Mouse (Mus musculus): ENCODE data around the gene Tmem150b. TPM values are rescaled to one million over a fixed set of nuclear protein-coding genes. Genes with fewer than 3 reads are reported as not detected.
A peak's percentile ranks its signal among the peaks of the same experiment; 100 is the strongest.

Tmem150b gene
- polyA plus RNA-seq, 1 experiment from 2014 or later: 20.7 TPM

DNA sequence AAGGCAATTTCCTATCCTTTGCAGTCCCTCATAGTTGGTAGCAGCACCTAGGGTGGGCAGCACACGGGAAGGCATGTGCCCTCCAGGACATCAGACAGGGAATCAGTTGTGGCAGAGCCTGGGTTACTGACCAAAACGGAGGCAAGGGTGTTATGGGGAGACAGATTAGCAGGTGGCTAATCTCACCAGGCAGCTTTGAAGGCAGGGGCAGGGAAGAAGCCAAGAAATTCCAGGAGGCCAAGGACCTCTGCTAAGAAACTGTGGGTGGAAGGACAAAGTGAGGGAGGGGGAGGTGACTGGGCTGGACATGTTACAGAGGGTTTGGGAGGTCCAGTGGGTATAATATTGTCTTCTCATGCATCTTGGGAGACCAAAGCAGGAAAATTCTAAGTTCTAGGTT is 18.3 kb upstream of the Tmem150b start:
- Histone ChIP-seq H3K27ac (ENCODE audit: low read depth, low read length) (no peak overlapping the region), H3K4me2 (replicated peaks; ENCODE audit: low read depth) (no peak overlapping the region), H3K4me3 (ENCODE audit: low read depth, low read length) (no peak overlapping the region), H3K9ac (ENCODE audit: low read depth, low read length) (no peak overlapping the region), H3K4me1 (replicated peaks; ENCODE audit: control insufficient read depth, insufficient read depth, low read length) (0 out of 2 replicates have a peak, but pooled peaks cover 7% of the 10 kb centered on the region), H3K36me3 (ENCODE audit: control insufficient read depth, insufficient read depth) (peaks cover 36% of the 10 kb centered on the region), H3K9me3 (ENCODE audit: control insufficient read depth) (no peaks in the 10 kb centered on the region), H3K27me3 (replicated peaks; ENCODE audit: control insufficient read depth, insufficient read depth, low read length) (no peaks in the 10 kb centered on the region)
- TF ChIP-seq CTCF (IDR thresholded peaks at IDR 0.05; ENCODE audit: low read depth): no peak
- WGBS: 69% methylated on average over 2 of the region's 2 CpGs
- no peak for ATAC-seq

- Histone ChIP-seq H3K27me3 (replicated peaks; ENCODE audit: control insufficient read depth, insufficient read depth, low read length) (no peaks in the 10 kb centered on the region), H3K36me3 (ENCODE audit: control insufficient read depth, insufficient read depth) (peaks cover 36% of the 10 kb centered on the region), H3K4me2 (replicated peaks; ENCODE audit: low read depth) (no peak overlapping the region), H3K27ac (ENCODE audit: low read depth, low read length) (no peak overlapping the region), H3K4me1 (replicated peaks; ENCODE audit: control insufficient read depth, insufficient read depth, low read length) (0 out of 2 replicates have a peak, but pooled peaks cover 7% of the 10 kb centered on the region), H3K4me3 (ENCODE audit: low read depth, low read length) (no peak overlapping the region), H3K9me3 (ENCODE audit: control insufficient read depth) (no peaks in the 10 kb centered on the region), H3K9ac (ENCODE audit: low read depth, low read length) (no peak overlapping the region)
- WGBS: 84% methylated on average over 6 of the region's 6 CpGs
- no peak for TF ChIP-seq CTCF (IDR thresholded peaks at IDR 0.05; ENCODE audit: low read depth)
- ATAC-seq: no peak
These were observed 17.4 kb upstream of the Tmem150b start for GRCm38 (mm10) chr7:4742482-4742819.

DNA sequence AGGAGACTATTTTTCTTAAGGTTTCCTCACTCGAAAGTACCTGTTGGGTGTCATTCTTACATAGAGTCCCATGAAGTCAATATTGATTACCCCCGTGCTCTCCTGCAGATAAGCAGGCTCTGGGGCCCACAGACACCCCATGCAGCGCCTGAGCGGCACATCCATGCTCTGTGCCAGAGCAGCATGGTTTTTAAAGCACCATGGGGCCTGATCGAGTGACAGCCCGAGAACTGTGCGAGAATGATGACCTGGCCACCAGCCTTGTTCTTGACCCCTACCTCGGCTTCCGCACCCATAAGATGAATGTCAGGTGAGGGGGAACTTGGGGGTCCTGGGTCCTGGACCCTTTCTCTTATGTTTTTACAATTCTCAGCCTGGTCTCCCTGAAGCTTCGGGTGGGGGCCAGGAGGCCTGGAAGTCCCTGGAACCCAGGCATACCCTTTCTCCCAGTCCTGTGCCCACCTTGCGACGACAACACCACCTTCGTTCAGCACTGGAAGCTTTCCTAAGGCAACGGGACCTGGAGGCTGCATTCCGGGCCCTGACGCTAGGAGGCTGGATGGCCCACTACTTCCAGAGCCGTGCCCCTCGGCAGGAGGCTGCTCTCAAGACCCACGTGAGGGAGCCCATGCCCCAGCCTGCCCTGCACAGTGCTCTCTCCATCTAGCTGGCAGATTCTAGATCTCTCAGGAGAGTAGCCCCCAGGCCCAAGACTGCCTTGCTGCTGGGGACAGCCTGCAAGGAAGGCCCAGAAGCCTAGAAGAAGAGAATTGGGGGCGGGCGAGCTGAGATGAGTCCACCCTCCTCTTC is 16.8 kb upstream of the Tmem150b start:
- Histone ChIP-seq H3K4me2 (replicated peaks; ENCODE audit: low read depth) (peak overlapping the region; percentile 65), H3K9me3 (ENCODE audit: control insufficient read depth) (no peaks in the 10 kb centered on the region), H3K9ac (ENCODE audit: low read depth, low read length) (no peak overlapping the region), H3K4me3 (ENCODE audit: low read depth, low read length) (no peak overlapping the region; the same call in 1 of the 2 replicates), H3K36me3 (ENCODE audit: control insufficient read depth, insufficient read depth) (peaks cover 32% of the 10 kb centered on the region), H3K27ac (ENCODE audit: low read depth, low read length) (peak overlapping the region; percentile 72; the same call in 1 of the 2 replicates), H3K4me1 (replicated peaks; ENCODE audit: control insufficient read depth, insufficient read depth, low read length) (0 out of 2 replicates have a peak, but pooled peaks cover 7% of the 10 kb centered on the region), H3K27me3 (replicated peaks; ENCODE audit: control insufficient read depth, insufficient read depth, low read length) (no peaks in the 10 kb centered on the region)
- no peak for ATAC-seq
- WGBS: 75% methylated on average over 21 of the region's 21 CpGs
- no peak for TF ChIP-seq CTCF (IDR thresholded peaks at IDR 0.05; ENCODE audit: low read depth)

GRCm38 (mm10) chr7:4741151-4741550 is 16.1 kb upstream of the Tmem150b start:
- Histone ChIP-seq H3K27me3 (replicated peaks; ENCODE audit: control insufficient read depth, insufficient read depth, low read length) (no peaks in the 10 kb centered on the region), H3K4me3 (ENCODE audit: low read depth, low read length) (peak overlapping the region; percentile 51), H3K4me1 (replicated peaks; ENCODE audit: control insufficient read depth, insufficient read depth, low read length) (0 out of 2 replicates have a peak, but pooled peaks cover 7% of the 10 kb centered on the region), H3K36me3 (ENCODE audit: control insufficient read depth, insufficient read depth) (peaks cover 25% of the 10 kb centered on the region), H3K9ac (ENCODE audit: low read depth, low read length) (peak overlapping the region; percentile 64), H3K4me2 (replicated peaks; ENCODE audit: low read depth) (peak overlapping the region; percentile 65), H3K27ac (ENCODE audit: low read depth, low read length) (peak overlapping the region; percentile 72), H3K9me3 (ENCODE audit: control insufficient read depth) (no peaks in the 10 kb centered on the region)
- TF ChIP-seq CTCF (IDR thresholded peaks at IDR 0.05; ENCODE audit: low read depth): no peak
- ATAC-seq: no peak
- 5% methylated on average over 4 of the region's 4 CpGs for WGBS

DNA sequence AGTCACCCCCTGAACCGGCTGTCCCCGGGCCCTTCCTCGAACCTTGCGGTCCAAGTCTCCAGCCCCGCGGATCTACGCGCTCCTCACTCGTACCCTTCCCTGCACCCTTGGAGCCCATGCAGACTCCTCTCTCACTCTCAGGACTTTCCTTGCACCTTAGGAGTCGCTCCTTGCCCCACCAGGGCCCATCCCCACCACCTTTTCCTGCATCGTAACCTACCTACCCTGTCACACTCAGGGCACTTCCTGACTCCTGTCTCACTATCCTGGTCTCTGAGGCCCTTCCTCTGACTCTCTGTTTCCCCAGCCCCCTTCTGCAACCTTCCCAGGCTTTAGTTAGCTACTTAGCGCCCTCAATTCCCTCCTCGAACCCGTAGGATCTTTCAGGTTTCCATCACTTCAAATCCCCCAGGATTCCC is 15.3 kb upstream of the Tmem150b start:
- H3K27ac ChIP-seq (ENCODE audit: low read depth, low read length): peak overlapping the region; percentile 72
- peak overlapping the region; percentile 51 for H3K4me3 ChIP-seq (ENCODE audit: low read depth, low read length)
- whole genome bisulfite sequencing: 2% methylated on average over 12 of the region's 14 CpGs
- no peaks in the 10 kb centered on the region for H3K9me3 ChIP-seq (ENCODE audit: control insufficient read depth)
- peak overlapping the region; percentile 64 for H3K9ac ChIP-seq (ENCODE audit: low read depth, low read length)
- H3K27me3 ChIP-seq (replicated peaks; ENCODE audit: control insufficient read depth, insufficient read depth, low read length): no peaks in the 10 kb centered on the region
- peak overlapping the region; percentile 65 for H3K4me2 ChIP-seq (replicated peaks; ENCODE audit: low read depth)
- no peak for TF ChIP-seq CTCF (IDR thresholded peaks at IDR 0.05; ENCODE audit: low read depth)
- 0 out of 2 replicates have a peak, but pooled peaks cover 7% of the 10 kb centered on the region for H3K4me1 ChIP-seq (replicated peaks; ENCODE audit: control insufficient read depth, insufficient read depth, low read length)
- peaks cover 20% of the 10 kb centered on the region for H3K36me3 ChIP-seq (ENCODE audit: control insufficient read depth, insufficient read depth)
- peak; percentile 1; the same call in 1 of the 2 replicates for ATAC-seq

- Histone ChIP-seq H3K27me3 (replicated peaks; ENCODE audit: control insufficient read depth, insufficient read depth, low read length) (no peaks in the 10 kb centered on the region), H3K4me3 (ENCODE audit: low read depth, low read length) (peak within 1 kb of the TSS; percentile 51), H3K4me1 (replicated peaks; ENCODE audit: control insufficient read depth, insufficient read depth, low read length) (0 out of 2 replicates have a peak, but pooled peaks cover 7% of the 10 kb centered on the region), H3K4me2 (replicated peaks; ENCODE audit: low read depth) (peak within 1 kb of the TSS; percentile 65), H3K36me3 (ENCODE audit: control insufficient read depth, insufficient read depth) (peaks cover 18% of the 10 kb centered on the region; the same call in 1 of the 2 replicates), H3K9me3 (ENCODE audit: control insufficient read depth) (no peaks in the 10 kb centered on the region), H3K9ac (ENCODE audit: low read depth, low read length) (peak within 1 kb of the TSS; percentile 64), H3K27ac (ENCODE audit: low read depth, low read length) (peak within 1 kb of the TSS; percentile 72)
- under 1% methylated on average over 38 of the region's 44 CpGs for WGBS
- peak; percentile 60 for TF ChIP-seq CTCF (IDR thresholded peaks at IDR 0.05; ENCODE audit: low read depth)
- ATAC-seq: peak; percentile 97
These were observed 14.7 kb upstream of the Tmem150b start, which contains the start of gene Kmt5c for GRCm38 (mm10) chr7:4739544-4740275. TSS of gene Kmt5c (plus strand) at chr7:4740115.

Measured in intestine, postnatal 0 days (tissue).